Mouse (Mus musculus): ENCODE results near the gene Anp32a. TPM values are rescaled to one million over a fixed set of nuclear protein-coding genes. Genes with fewer than 3 reads are reported as not detected.

Gene Anp32a
- total RNA-seq, 4 experiments from 2014 or later = 280 to 364 (median 327) TPM

GRCm38 (mm10) chr9:62367510-62368071 is 26.5 kb downstream of the Anp32a start:
- DNase-seq (ENCODE audit: low spot score in 2 of 2) = no peak

- no peak for DNase-seq (ENCODE audit: low spot score in 2 of 2)
Measured at GRCm38 (mm10) chr9:62368256-62368905, 27.3 kb downstream of the Anp32a start.

GRCm38 (mm10) chr9:62369172-62369571 is 28.1 kb downstream of the Anp32a start:
- DNase-seq (ENCODE audit: low spot score in 2 of 2) = no peak

- DNase-seq (ENCODE audit: low spot score in 2 of 2) = no peak
Measured at GRCm38 (mm10) chr9:62370186-62370585, 29.1 kb downstream of the Anp32a start.

- DNase-seq (ENCODE audit: low spot score in 2 of 2) = no peak
Measured at GRCm38 (mm10) chr9:62370648-62371280, 29.7 kb downstream of the Anp32a start.

- DNase-seq (ENCODE audit: low spot score in 2 of 2) = no peak
Measured at GRCm38 (mm10) chr9:62371745-62372555, 30.9 kb downstream of the Anp32a start.

GRCm38 (mm10) chr9:62372556-62373221 is 31.6 kb downstream of the Anp32a start:
- DNase-seq (ENCODE audit: low spot score in 2 of 2) = no peak

GRCm38 (mm10) chr9:62373222-62374123 is 32.4 kb downstream of the Anp32a start:
- no peak for DNase-seq (ENCODE audit: low spot score in 2 of 2)

- DNase-seq (ENCODE audit: low spot score in 2 of 2) = no peak
Measured at GRCm38 (mm10) chr9:62374276-62374675, 33.2 kb downstream of the Anp32a start.

GRCm38 (mm10) chr9:62377897-62378296 is 36.8 kb downstream of the Anp32a start:
- DNase-seq (ENCODE audit: low spot score in 2 of 2) = no peak

GRCm38 (mm10) chr9:62380351-62380750 is 39.3 kb downstream of the Anp32a start:
- no peak for DNase-seq (ENCODE audit: low spot score in 2 of 2)

GRCm38 (mm10) chr9:62381402-62381913 is 40.4 kb downstream of the Anp32a start:
- DNase-seq (ENCODE audit: low spot score in 2 of 2) = no peak

- DNase-seq (ENCODE audit: low spot score in 2 of 2) = no peak
Measured at GRCm38 (mm10) chr9:62382519-62383084, 41.5 kb downstream of the Anp32a start.

GRCm38 (mm10) chr9:62385062-62385461 is 44.0 kb downstream of the Anp32a start:
- no peak for DNase-seq (ENCODE audit: low spot score in 2 of 2)

GRCm38 (mm10) chr9:62385727-62386518 is 44.8 kb downstream of the Anp32a start:
- DNase-seq (ENCODE audit: low spot score in 2 of 2) = no peak

- no peak for DNase-seq (ENCODE audit: low spot score in 2 of 2)
Measured at GRCm38 (mm10) chr9:62389735-62390134, 48.6 kb downstream of the Anp32a start.

GRCm38 (mm10) chr9:62393531-62393930 is 52.4 kb downstream of the Anp32a start:
- no peak for DNase-seq (ENCODE audit: low spot score in 2 of 2)

GRCm38 (mm10) chr9:62394163-62394562 is 53.1 kb downstream of the Anp32a start:
- no peak for DNase-seq (ENCODE audit: low spot score in 2 of 2)

Measured in left cerebral cortex, adult 8-10 months (tissue).